Mouse (Mus musculus): ENCODE data around the gene Tlx2. TPM values are rescaled to one million over a fixed set of nuclear protein-coding genes. Genes with fewer than 3 reads are reported as not detected.

Gene Tlx2
- polyA plus RNA-seq, 1 experiment from 2014 or later = 0.45 TPM

DNA sequence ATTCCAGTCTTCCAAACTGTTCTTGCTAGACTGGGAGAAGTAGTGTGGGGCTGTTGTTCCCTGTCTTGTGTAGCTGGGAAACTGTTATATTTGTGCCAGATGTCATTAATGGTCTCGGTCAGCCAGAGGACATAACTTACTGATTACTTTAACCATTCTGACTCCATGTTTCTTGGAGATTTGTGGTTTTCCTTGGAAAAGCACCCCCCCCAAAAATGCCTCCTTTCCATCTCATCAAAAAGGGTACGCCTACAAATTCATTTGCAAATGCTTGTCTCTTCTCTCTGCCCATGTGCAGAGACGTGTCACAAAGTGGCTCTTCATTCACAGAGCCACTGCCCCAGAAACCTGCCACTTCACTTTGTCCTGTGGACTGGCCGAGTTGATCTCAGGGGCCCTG, 45.7 kb downstream of the Tlx2 start:
- Histone ChIP-seq H3K9ac (ENCODE audit: low read length) (no peak overlapping the region), H3K4me3 (ENCODE audit: low read length) (no peak overlapping the region), H3K4me2 (ENCODE audit: low read depth, low read length) (no peak overlapping the region), H3K36me3 (ENCODE audit: control insufficient read depth, insufficient read depth) (no peaks in the 10 kb centered on the region), H3K9me3 (replicated peaks; ENCODE audit: control insufficient read depth, low read length) (no peaks in the 10 kb centered on the region), H3K27ac (ENCODE audit: low read length) (no peak overlapping the region), H3K4me1 (ENCODE audit: control insufficient read depth, insufficient read depth, low read length) (peaks cover 7% of the 10 kb centered on the region), H3K27me3 (ENCODE audit: control insufficient read depth, insufficient read depth, low read length) (peaks cover 4% of the 10 kb centered on the region; the same call in 1 of the 2 replicates)
- ATAC-seq (replicated peaks; ENCODE audit: extremely low read depth, insufficient read depth, low FRiP score) = no peak
- WGBS = 64% methylated on average over 4 of the region's 4 CpGs

DNA sequence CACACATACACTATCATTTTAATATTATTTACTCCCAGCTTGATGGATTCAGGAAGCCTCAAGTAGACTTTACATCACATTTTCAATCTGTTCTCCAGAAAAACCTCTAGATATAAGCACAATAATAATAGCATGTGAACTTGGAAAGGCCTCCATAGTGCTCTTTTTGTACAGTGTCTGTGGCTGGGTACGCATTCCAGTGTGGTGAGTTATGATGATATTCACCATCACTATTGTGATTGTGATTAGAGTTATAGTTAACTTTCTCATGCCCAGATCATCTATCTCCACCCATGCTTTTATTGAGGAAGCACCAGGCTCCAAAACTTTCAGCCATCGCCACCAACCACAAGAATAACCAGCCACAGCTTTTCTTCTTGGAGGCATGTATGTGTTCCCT, 46.3 kb downstream of the Tlx2 start:
- peaks cover 4% of the 10 kb centered on the region; the same call in 1 of the 2 replicates for H3K27me3 ChIP-seq (ENCODE audit: control insufficient read depth, insufficient read depth, low read length)
- ATAC-seq (replicated peaks; ENCODE audit: extremely low read depth, insufficient read depth, low FRiP score) = no peak
- no peaks in the 10 kb centered on the region for H3K9me3 ChIP-seq (replicated peaks; ENCODE audit: control insufficient read depth, low read length)
- no peaks in the 10 kb centered on the region for H3K36me3 ChIP-seq (ENCODE audit: control insufficient read depth, insufficient read depth)
- no peak overlapping the region for H3K4me3 ChIP-seq (ENCODE audit: low read length)
- no peak overlapping the region for H3K27ac ChIP-seq (ENCODE audit: low read length)
- H3K4me1 ChIP-seq (ENCODE audit: control insufficient read depth, insufficient read depth, low read length) = peaks cover 7% of the 10 kb centered on the region
- H3K4me2 ChIP-seq (ENCODE audit: low read depth, low read length) = no peak overlapping the region
- 82% methylated on average over 2 of the region's 2 CpGs for WGBS
- no peak overlapping the region for H3K9ac ChIP-seq (ENCODE audit: low read length)

DNA sequence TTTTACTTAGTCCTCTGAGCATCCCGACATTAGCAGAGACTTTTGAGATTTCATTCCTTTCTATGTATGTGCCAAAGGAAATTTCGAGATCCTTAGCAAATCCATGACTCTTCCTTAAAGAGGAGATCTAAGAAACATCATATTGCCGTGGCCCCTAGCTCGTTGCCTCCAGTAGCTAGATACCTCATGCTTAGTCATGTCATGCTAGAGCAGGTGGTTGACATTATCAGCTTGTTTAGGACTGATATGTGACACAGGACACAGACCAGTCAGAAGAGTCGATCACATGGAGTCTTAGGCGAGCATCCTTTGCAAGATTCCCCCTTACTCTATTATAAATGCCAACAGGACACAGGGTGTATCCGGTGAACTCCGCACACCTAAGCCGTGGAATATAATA, 47.1 kb downstream of the Tlx2 start:
- H3K9ac ChIP-seq (ENCODE audit: low read length) = no peak overlapping the region
- no peaks in the 10 kb centered on the region for H3K36me3 ChIP-seq (ENCODE audit: control insufficient read depth, insufficient read depth)
- no peaks in the 10 kb centered on the region for H3K27me3 ChIP-seq (ENCODE audit: control insufficient read depth, insufficient read depth, low read length)
- no peak overlapping the region for H3K27ac ChIP-seq (ENCODE audit: low read length)
- H3K4me1 ChIP-seq (ENCODE audit: control insufficient read depth, insufficient read depth, low read length) = peaks cover 7% of the 10 kb centered on the region
- H3K4me3 ChIP-seq (ENCODE audit: low read length) = no peak overlapping the region
- no peaks in the 10 kb centered on the region; the same call in 1 of the 2 replicates for H3K9me3 ChIP-seq (replicated peaks; ENCODE audit: control insufficient read depth, low read length)
- ATAC-seq (replicated peaks; ENCODE audit: extremely low read depth, insufficient read depth, low FRiP score) = no peak
- H3K4me2 ChIP-seq (ENCODE audit: low read depth, low read length) = no peak overlapping the region
- WGBS = 81% methylated on average over 9 of the region's 9 CpGs

DNA sequence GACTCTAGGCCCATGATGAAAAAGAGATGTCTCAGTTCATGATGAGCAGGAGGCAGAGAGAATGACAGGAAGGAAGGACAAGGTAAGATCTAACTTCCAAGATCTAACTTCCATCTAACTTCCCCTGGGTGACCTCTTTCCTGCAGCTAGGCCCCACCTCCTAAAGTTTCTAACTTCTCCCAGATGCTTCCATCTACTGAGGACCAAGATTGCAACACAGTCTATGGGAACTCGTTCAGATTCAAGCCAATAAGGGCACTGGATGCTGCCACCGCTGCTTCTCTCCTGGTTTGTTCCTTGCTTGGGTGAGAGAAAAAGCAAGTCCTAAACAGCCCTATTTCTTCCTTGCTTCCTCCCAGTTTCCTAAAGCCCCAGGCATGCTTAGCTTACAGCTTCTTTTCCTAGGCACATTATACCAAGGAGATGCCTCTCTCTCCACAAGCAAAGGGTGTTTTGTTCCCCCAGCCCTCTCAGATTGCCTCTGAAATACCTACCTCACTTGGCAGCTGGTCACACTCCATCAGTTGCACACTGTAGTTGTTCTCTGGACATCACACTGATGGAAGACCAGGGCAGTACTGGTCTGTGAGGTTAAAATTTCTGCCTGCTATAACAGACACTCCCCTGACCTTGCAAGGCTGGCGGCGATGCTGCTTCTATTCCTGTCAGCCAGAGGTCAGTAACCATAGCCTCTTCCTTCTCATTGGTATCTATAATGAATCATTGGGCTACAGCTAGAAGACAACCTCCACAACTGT, 49.1 kb downstream of the Tlx2 start:
- 63% methylated on average over 4 of the region's 4 CpGs for WGBS
- no peak for ATAC-seq (replicated peaks; ENCODE audit: extremely low read depth, insufficient read depth, low FRiP score)
- no peaks in the 10 kb centered on the region for H3K4me1 ChIP-seq (ENCODE audit: control insufficient read depth, insufficient read depth, low read length)

DNA sequence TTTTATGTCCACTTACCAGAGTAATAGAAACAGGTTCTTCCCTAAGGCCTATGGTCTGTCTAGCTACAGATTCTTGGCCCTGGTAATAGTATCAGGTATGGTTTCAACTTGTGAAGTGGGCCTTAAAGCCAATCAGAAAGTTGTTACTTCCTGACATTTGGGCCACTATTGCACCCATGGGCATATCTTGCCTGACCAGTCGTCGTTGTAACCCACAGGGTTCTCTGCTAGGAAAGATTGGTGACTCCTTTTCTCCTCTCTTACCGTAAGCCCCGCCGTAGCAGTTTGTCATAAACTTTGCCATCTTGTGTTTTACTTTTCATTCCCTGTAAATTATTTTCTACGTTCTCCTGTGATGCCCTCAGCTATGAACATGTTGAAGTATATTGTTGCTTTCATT, 50.0 kb downstream of the Tlx2 start:
- no peaks in the 10 kb centered on the region; the same call in 1 of the 2 replicates for H3K9me3 ChIP-seq (replicated peaks; ENCODE audit: control insufficient read depth, low read length)
- H3K27me3 ChIP-seq (ENCODE audit: control insufficient read depth, insufficient read depth, low read length) = no peaks in the 10 kb centered on the region
- H3K36me3 ChIP-seq (ENCODE audit: control insufficient read depth, insufficient read depth) = no peaks in the 10 kb centered on the region
- no peak overlapping the region for H3K27ac ChIP-seq (ENCODE audit: low read length)
- H3K4me3 ChIP-seq (ENCODE audit: low read length) = no peak overlapping the region
- no peak overlapping the region for H3K9ac ChIP-seq (ENCODE audit: low read length)
- no peak for ATAC-seq (replicated peaks; ENCODE audit: extremely low read depth, insufficient read depth, low FRiP score)
- H3K4me2 ChIP-seq (ENCODE audit: low read depth, low read length) = no peak overlapping the region
- H3K4me1 ChIP-seq (ENCODE audit: control insufficient read depth, insufficient read depth, low read length) = no peaks in the 10 kb centered on the region
- 85% methylated on average over 6 of the region's 6 CpGs for WGBS

More for the DNA sequence above, 49.1 kb downstream of the Tlx2 start:
- Histone ChIP-seq H3K27ac (ENCODE audit: low read length) (no peak overlapping the region), H3K4me3 (ENCODE audit: low read length) (no peak overlapping the region), H3K9ac (ENCODE audit: low read length) (no peak overlapping the region), H3K4me2 (ENCODE audit: low read depth, low read length) (no peak overlapping the region), H3K27me3 (ENCODE audit: control insufficient read depth, insufficient read depth, low read length) (no peaks in the 10 kb centered on the region), H3K9me3 (replicated peaks; ENCODE audit: control insufficient read depth, low read length) (no peaks in the 10 kb centered on the region; the same call in 1 of the 2 replicates), H3K36me3 (ENCODE audit: control insufficient read depth, insufficient read depth) (no peaks in the 10 kb centered on the region)

DNA sequence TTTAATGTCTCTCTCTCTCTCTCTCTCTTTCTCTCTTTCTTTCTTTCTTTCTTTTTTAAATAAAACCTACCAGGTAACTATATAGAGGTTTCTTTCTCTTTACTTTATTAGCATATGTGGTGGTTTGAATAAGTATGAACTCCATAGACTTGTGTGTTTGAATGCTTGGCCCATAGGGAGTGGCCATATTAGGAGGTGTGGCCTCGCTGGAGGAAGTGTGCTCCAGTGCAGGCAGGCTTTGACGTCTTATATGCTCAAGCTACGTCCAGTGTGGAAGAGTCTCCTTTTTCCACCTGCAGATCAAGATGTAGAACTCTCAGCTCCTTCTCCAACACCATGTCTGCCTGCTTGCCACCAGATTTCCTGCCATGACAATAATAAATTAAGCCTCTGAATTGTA, 51.0 kb downstream of the Tlx2 start:
- Histone ChIP-seq H3K9ac (ENCODE audit: low read length) (no peak overlapping the region), H3K4me2 (ENCODE audit: low read depth, low read length) (no peak overlapping the region), H3K27ac (ENCODE audit: low read length) (no peak overlapping the region), H3K4me1 (ENCODE audit: control insufficient read depth, insufficient read depth, low read length) (no peaks in the 10 kb centered on the region), H3K9me3 (replicated peaks; ENCODE audit: control insufficient read depth, low read length) (no peaks in the 10 kb centered on the region; the same call in 1 of the 2 replicates), H3K4me3 (ENCODE audit: low read length) (no peak overlapping the region), H3K27me3 (ENCODE audit: control insufficient read depth, insufficient read depth, low read length) (no peaks in the 10 kb centered on the region), H3K36me3 (ENCODE audit: control insufficient read depth, insufficient read depth) (no peaks in the 10 kb centered on the region)
- ATAC-seq (replicated peaks; ENCODE audit: extremely low read depth, insufficient read depth, low FRiP score) = no peak
- WGBS = 77% methylated on average over 3 of the region's 3 CpGs

MicroRNAs within 50 kb of the gene (microRNA counts, 519-probe panel; counts per million panel counts)
- 1,946 counts per million, percentile 19 among the panel's probes with 10 or more counts for microRNA mmu-miR-3470a+mmu-miR-3470b

Small RNA genes within 50 kb of the gene (microRNA-seq; reads per million reads assigned to microRNA genes)
- gene Mir3470a (not detected), gene Mir7040 (not detected)

Other genes with a start within 250 kb of the Tlx2 start
- gene Sema4f, start 130.5 kb downstream of the Tlx2 start, polyA plus RNA-seq (2015; fragmentation: Nextera tagmentation; extraction: Ambion mirVana) = 0.53 and 1.2 TPM in 2 replicates
- 0.69 and 0.71 TPM in 2 replicates for gene M1ap, start 123.4 kb downstream of the Tlx2 start, polyA plus RNA-seq (2015; fragmentation: Nextera tagmentation; extraction: Ambion mirVana)
- gene Dok1, start 36.8 kb downstream of the Tlx2 start, polyA plus RNA-seq (2015; fragmentation: Nextera tagmentation; extraction: Ambion mirVana) = 8.5 and 9.5 TPM in 2 replicates
- gene Loxl3, start 36.1 kb downstream of the Tlx2 start, polyA plus RNA-seq (2015; fragmentation: Nextera tagmentation; extraction: Ambion mirVana) = 8.0 and 8.3 TPM in 2 replicates
- 140 and 148 TPM in 2 replicates for gene Aup1, start 15.8 kb downstream of the Tlx2 start, polyA plus RNA-seq (2015; fragmentation: Nextera tagmentation; extraction: Ambion mirVana)
- 81.8 and 94.5 TPM in 2 replicates for gene Htra2, start 15.0 kb downstream of the Tlx2 start, polyA plus RNA-seq (2015; fragmentation: Nextera tagmentation; extraction: Ambion mirVana)
- gene Dqx1, start 12.4 kb downstream of the Tlx2 start, polyA plus RNA-seq (2015; fragmentation: Nextera tagmentation; extraction: Ambion mirVana) = 0.57 and 0.75 TPM in 2 replicates
- gene Pcgf1, start 7.6 kb upstream of the Tlx2 start, polyA plus RNA-seq (2015; fragmentation: Nextera tagmentation; extraction: Ambion mirVana) = 16.6 and 18.0 TPM in 2 replicates
- gene Lbx2, start 16.1 kb upstream of the Tlx2 start, polyA plus RNA-seq (2015; fragmentation: Nextera tagmentation; extraction: Ambion mirVana) = 0.35 and 0.40 TPM in 2 replicates
- gene Ccdc142, start 31.3 kb upstream of the Tlx2 start, polyA plus RNA-seq (2015; fragmentation: Nextera tagmentation; extraction: Ambion mirVana) = 2.0 and 2.6 TPM in 2 replicates
- gene Gm42688, start 31.3 kb upstream of the Tlx2 start, polyA plus RNA-seq (2015; fragmentation: Nextera tagmentation; extraction: Ambion mirVana) = 1.9 and 2.2 TPM in 2 replicates
- gene Mrpl53, start 38.7 kb upstream of the Tlx2 start, polyA plus RNA-seq (2015; fragmentation: Nextera tagmentation; extraction: Ambion mirVana) = 165 and 169 TPM in 2 replicates
- gene Mogs, start 45.2 kb upstream of the Tlx2 start, polyA plus RNA-seq (2015; fragmentation: Nextera tagmentation; extraction: Ambion mirVana) = 14.0 and 23.9 TPM in 2 replicates
- gene Wbp1, start 51.3 kb upstream of the Tlx2 start, polyA plus RNA-seq (2015; fragmentation: Nextera tagmentation; extraction: Ambion mirVana) = 96.1 and 98.3 TPM in 2 replicates
- 7.4 and 8.1 TPM in 2 replicates for gene Ino80b, start 55.1 kb upstream of the Tlx2 start, polyA plus RNA-seq (2015; fragmentation: Nextera tagmentation; extraction: Ambion mirVana)
- 21.1 and 26.0 TPM in 2 replicates for gene Rtkn, start 65.2 kb upstream of the Tlx2 start, polyA plus RNA-seq (2015; fragmentation: Nextera tagmentation; extraction: Ambion mirVana)
- gene Wdr54, start 86.1 kb upstream of the Tlx2 start, polyA plus RNA-seq (2015; fragmentation: Nextera tagmentation; extraction: Ambion mirVana) = 3.8 and 5.4 TPM in 2 replicates
- 1.5 and 2.2 TPM in 2 replicates for gene 1700003E16Rik, start 86.1 kb upstream of the Tlx2 start, polyA plus RNA-seq (2015; fragmentation: Nextera tagmentation; extraction: Ambion mirVana)
- gene Dctn1, start 95.6 kb upstream of the Tlx2 start, polyA plus RNA-seq (2015; fragmentation: Nextera tagmentation; extraction: Ambion mirVana) = 76.9 and 78.1 TPM in 2 replicates
- gene Slc4a5, start 149.5 kb upstream of the Tlx2 start, polyA plus RNA-seq (2015; fragmentation: Nextera tagmentation; extraction: Ambion mirVana) = 0.17 and 0.50 TPM in 2 replicates

Measured in heart, embryonic 16.5 days (tissue).